Mouse (Mus musculus) small intestine, adult 2 months (tissue): Measurements from ENCODE around the gene Klhl26.
A peak's percentile ranks its signal among the peaks of the same experiment; 100 is the strongest.

ENCODE experiments used
- CTCF ChIP-seq: fragments of 200-500 bp; IDR thresholded peaks from 2 replicates; pipeline ENCODE4 v1.5.1; 2012; ENCODE audit warnings: low read depth, mild to moderate bottlenecking, control low read depth, inconsistent platforms, low read length, moderate library complexity, mixed read lengths; ENCODE audit not compliant: insufficient replicate concordance, insufficient read length; ENCODE audit errors: extremely low read depth
- POLR2A ChIP-seq: fragments of 200-500 bp; IDR thresholded peaks from 2 replicates; pipeline ENCODE4 v1.6.1; 2012; ENCODE audit warnings: low read depth, mild to moderate bottlenecking, control low read depth, inconsistent platforms, low read length, moderate library complexity

DNA sequence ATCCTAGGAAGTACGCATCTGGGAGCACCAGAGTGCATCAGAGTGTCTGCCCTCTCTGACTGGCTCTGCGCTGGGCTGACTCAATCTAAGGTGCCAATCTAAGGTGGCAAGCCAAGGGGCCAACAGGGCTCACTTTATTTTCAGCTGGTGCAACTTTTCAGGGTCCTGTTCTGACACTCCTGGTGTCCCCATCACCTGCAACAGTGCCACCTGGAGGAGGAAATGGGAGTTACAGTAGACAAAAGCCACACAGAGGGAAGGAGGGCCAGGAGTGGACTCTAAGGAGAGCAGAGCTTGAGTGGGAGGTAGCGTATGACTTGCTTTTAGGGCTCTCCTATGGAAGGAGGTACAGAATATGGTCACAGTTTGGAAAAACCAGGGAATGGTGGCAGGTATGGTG, 28.1 kb upstream of the Klhl26 start:
- TF ChIP-seq CTCF (peak; percentile 87; the same call in 1 of the 2 replicates), POLR2A (no peak)
